ENCODE assay signal across 8 mouse cellular contexts in genomic region chr8:72474826-72475546, GRCm38 (mm10). TPM values are rescaled to one million over a fixed set of nuclear protein-coding genes. Genes with fewer than 3 reads are reported as not detected.
DNase-seq lines count a peak whose midpoint lies in the region; ATAC-seq lines count a peak whose summit lies in the region.

Cherp (minus strand) TSS chr8:72475226.

- H3K27me3 ChIP-seq in hindbrain, embryonic 14.5 days (ENCODE audit: control insufficient read depth, insufficient read depth, low read length) = no peaks in the 10 kb centered on the region

- peak within 1 kb of the TSS; percentile 91 for H3K27ac ChIP-seq in hindbrain, embryonic 14.5 days

- under 1% methylated on average over 78 of the region's 80 CpGs for WGBS in hindbrain, embryonic 14.5 days

- H3K9ac ChIP-seq in hindbrain, embryonic 14.5 days = peak within 1 kb of the TSS; percentile 91

- peak; percentile 96 for ATAC-seq in hindbrain, embryonic 14.5 days (ENCODE audit: low FRiP score)

- no peaks in the 10 kb centered on the region for H3K9me3 ChIP-seq in hindbrain, embryonic 14.5 days (ENCODE audit: control insufficient read depth, low read length)

- H3K4me3 ChIP-seq in hindbrain, embryonic 14.5 days (replicated peaks; ENCODE audit: low read length) = peak within 1 kb of the TSS; percentile 90

- peak within 1 kb of the TSS; percentile 98 for H3K4me2 ChIP-seq in hindbrain, embryonic 14.5 days (replicated peaks)

- peaks cover 21% of the 10 kb centered on the region for H3K4me1 ChIP-seq in hindbrain, embryonic 14.5 days (replicated peaks; ENCODE audit: control insufficient read depth, insufficient read depth, low read length)

- DNase-seq in R1 (ENCODE audit: low read depth, low spot score) = peak; percentile 99
- DNase-seq in cerebellum, postnatal 25 days = peak; percentile 98
- DNase-seq in frontal cortex, postnatal 25 days (ENCODE audit: low spot score in 2 of 2) = peak; percentile 95 to 96
- peak; percentile 99 for DNase-seq in hindbrain, embryonic 14.5 days (ENCODE audit: low spot score)
- DNase-seq in layer of hippocampus, postnatal 36 days = peak; percentile 98
- peak; percentile 98 for DNase-seq in lung, postnatal 36 days
- DNase-seq in retina, postnatal 1 day = peak; percentile 99
- peak; percentile 93 to 96 for DNase-seq in urinary bladder, adult 18-20 months (ENCODE audit: low spot score in 2 of 2)

- peaks cover 34% of the 10 kb centered on the region for H3K36me3 ChIP-seq in hindbrain, embryonic 14.5 days (replicated peaks; ENCODE audit: control insufficient read depth, insufficient read depth)

RNA-seq across cellular contexts. Expression of gene Cherp, which starts in this region (rescaled TPM):
- polyA plus RNA-seq in hindbrain, embryonic 14.5 days (2014; fragmentation: Nextera tagmentation; extraction: Ambion mirVana) = 47.2 and 52.3 TPM in 2 replicates
- 10 to 100 TPM; 70.2 to 77.2 TPM for total RNA-seq in layer of hippocampus, postnatal 36 days (2021)

Comparison
In these comparisons a context has a peak if more than half of its experiments do, and no peak if none do; other contexts are left out.
1. Peak in every context shown above with its lines: DNase-seq, ATAC-seq, H3K4me3 ChIP-seq and H3K27ac ChIP-seq.